Mouse (Mus musculus) ES-E14 (cell line): ENCODE measurements around the gene Mettl16.

Experiments
- CHD2 ChIP-seq: IDR thresholded peaks from 2 replicates; pipeline ENCODE4 v1.6.1; 2014; ENCODE audit warnings: mild to moderate bottlenecking, low read depth, low read length, inconsistent platforms
- HCFC1 ChIP-seq: IDR thresholded peaks from 2 replicates; pipeline ENCODE4 v1.6.1; 2012; ENCODE audit warnings: low read length, inconsistent platforms, borderline replicate concordance; ENCODE audit not compliant: insufficient read depth
- MAFK ChIP-seq: IDR thresholded peaks from 2 replicates; pipeline ENCODE4 v1.6.1; 2014; ENCODE audit warnings: mild to moderate bottlenecking, low read depth, low read length, inconsistent platforms; ENCODE audit not compliant: insufficient read depth

GRCm38 (mm10) chr11:74826702-74827101 lies 56.1 kb downstream of the Mettl16 start:
- TF ChIP-seq CHD2 (no peak), MAFK (no peak), HCFC1 (no peak)
